Mouse (Mus musculus): ENCODE data around the gene Trpm8. TPM values are rescaled to one million over a fixed set of nuclear protein-coding genes. Genes with fewer than 3 reads are reported as not detected.
A peak's percentile ranks its signal among the peaks of the same experiment; 100 is the strongest.

Trpm8 gene
- polyA plus RNA-seq (2015; fragmentation: Nextera tagmentation; extraction: Ambion mirVana) = not detected in 2 replicates

- TF ChIP-seq CTCF (IDR thresholded peaks at IDR 0.05; ENCODE audit: low read depth) = peak; percentile 99
Observed at GRCm38 (mm10) chr1:88277098-88277817, at the start of gene Trpm8, which contains the start of gene Hjurp. TSS of gene Trpm8 (plus strand) at chr1:88277661. TSS of gene Hjurp (minus strand) at chr1:88277633.

GRCm38 (mm10) chr1:88228121-88228520 is 49.3 kb upstream of the Trpm8 start:
- 71% methylated on average over 7 of the region's 7 CpGs for WGBS
- ATAC-seq (replicated peaks; ENCODE audit: low FRiP score, low read depth) (no peak), DNase-seq (ENCODE audit: low spot score) (no peak)

More at GRCm38 (mm10) chr1:88277098-88277817, at the start of gene Trpm8, which contains the start of gene Hjurp:
- Histone ChIP-seq H3K27ac (peak within 1 kb of the TSS; percentile 76), H3K4me2 (ENCODE audit: low read length) (peak within 1 kb of the TSS; percentile 63), H3K4me1 (replicated peaks; ENCODE audit: insufficient read depth, low read length) (peaks cover 16% of the 10 kb centered on the region), H3K9me3 (replicated peaks; ENCODE audit: low read length) (no peaks in the 10 kb centered on the region), H3K4me3 (replicated peaks; ENCODE audit: low read depth, low read length) (peak within 1 kb of the TSS; percentile 69), H3K36me3 (ENCODE audit: insufficient read depth, low read length) (peaks cover 22% of the 10 kb centered on the region), H3K9ac (ENCODE audit: low read depth, low read length) (peak within 1 kb of the TSS; percentile 76), H3K27me3 (ENCODE audit: insufficient read depth, low read length) (no peaks in the 10 kb centered on the region)
- peak; percentile 100 for DNase-seq (ENCODE audit: low spot score)
- ATAC-seq (replicated peaks; ENCODE audit: low FRiP score, low read depth) = peak; percentile 97
- WGBS = 1% methylated on average over 50 of the region's 50 CpGs

GRCm38 (mm10) chr1:88229566-88229965 is 47.9 kb upstream of the Trpm8 start:
- Histone ChIP-seq H3K9me3 (replicated peaks; ENCODE audit: low read length) (peaks cover 55% of the 10 kb centered on the region; the same call in 1 of the 2 replicates), H3K36me3 (ENCODE audit: insufficient read depth, low read length) (no peaks in the 10 kb centered on the region), H3K27ac (no peak overlapping the region), H3K4me2 (ENCODE audit: low read length) (no peak overlapping the region), H3K4me3 (replicated peaks; ENCODE audit: low read depth, low read length) (no peak overlapping the region), H3K9ac (ENCODE audit: low read depth, low read length) (no peak overlapping the region), H3K27me3 (ENCODE audit: insufficient read depth, low read length) (no peaks in the 10 kb centered on the region), H3K4me1 (replicated peaks; ENCODE audit: insufficient read depth, low read length) (no peaks in the 10 kb centered on the region)
- 0 out of 2 replicates have a peak, but pooled peaks have one; percentile 4 for ATAC-seq (replicated peaks; ENCODE audit: low FRiP score, low read depth)
- WGBS = 81% methylated on average over 3 of the region's 3 CpGs
- DNase-seq (ENCODE audit: low spot score) = no peak
- no peak for TF ChIP-seq CTCF (IDR thresholded peaks at IDR 0.05; ENCODE audit: low read depth)

More at GRCm38 (mm10) chr1:88228121-88228520, 49.3 kb upstream of the Trpm8 start:
- no peaks in the 10 kb centered on the region for H3K4me1 ChIP-seq (replicated peaks; ENCODE audit: insufficient read depth, low read length)
- no peak overlapping the region for H3K4me3 ChIP-seq (replicated peaks; ENCODE audit: low read depth, low read length)
- peaks cover 42% of the 10 kb centered on the region; the same call in 1 of the 2 replicates for H3K9me3 ChIP-seq (replicated peaks; ENCODE audit: low read length)
- no peak overlapping the region for H3K9ac ChIP-seq (ENCODE audit: low read depth, low read length)
- no peaks in the 10 kb centered on the region for H3K36me3 ChIP-seq (ENCODE audit: insufficient read depth, low read length)
- no peak for TF ChIP-seq CTCF (IDR thresholded peaks at IDR 0.05; ENCODE audit: low read depth)
- H3K27ac ChIP-seq = no peak overlapping the region
- no peak overlapping the region for H3K4me2 ChIP-seq (ENCODE audit: low read length)
- no peaks in the 10 kb centered on the region for H3K27me3 ChIP-seq (ENCODE audit: insufficient read depth, low read length)

GRCm38 (mm10) chr1:88229986-88230385 is 47.5 kb upstream of the Trpm8 start:
- Histone ChIP-seq H3K36me3 (ENCODE audit: insufficient read depth, low read length) (no peaks in the 10 kb centered on the region), H3K27ac (no peak overlapping the region), H3K4me1 (replicated peaks; ENCODE audit: insufficient read depth, low read length) (no peaks in the 10 kb centered on the region), H3K4me2 (ENCODE audit: low read length) (no peak overlapping the region), H3K9ac (ENCODE audit: low read depth, low read length) (no peak overlapping the region), H3K27me3 (ENCODE audit: insufficient read depth, low read length) (no peaks in the 10 kb centered on the region), H3K4me3 (replicated peaks; ENCODE audit: low read depth, low read length) (no peak overlapping the region), H3K9me3 (replicated peaks; ENCODE audit: low read length) (peaks cover 59% of the 10 kb centered on the region)
- TF ChIP-seq CTCF (IDR thresholded peaks at IDR 0.05; ENCODE audit: low read depth) = no peak
- no peak for DNase-seq (ENCODE audit: low spot score)
- ATAC-seq (replicated peaks; ENCODE audit: low FRiP score, low read depth) = 0 out of 2 replicates have a peak, but pooled peaks have one; percentile 0
- 84% methylated on average over 5 of the region's 5 CpGs for WGBS

DNA sequence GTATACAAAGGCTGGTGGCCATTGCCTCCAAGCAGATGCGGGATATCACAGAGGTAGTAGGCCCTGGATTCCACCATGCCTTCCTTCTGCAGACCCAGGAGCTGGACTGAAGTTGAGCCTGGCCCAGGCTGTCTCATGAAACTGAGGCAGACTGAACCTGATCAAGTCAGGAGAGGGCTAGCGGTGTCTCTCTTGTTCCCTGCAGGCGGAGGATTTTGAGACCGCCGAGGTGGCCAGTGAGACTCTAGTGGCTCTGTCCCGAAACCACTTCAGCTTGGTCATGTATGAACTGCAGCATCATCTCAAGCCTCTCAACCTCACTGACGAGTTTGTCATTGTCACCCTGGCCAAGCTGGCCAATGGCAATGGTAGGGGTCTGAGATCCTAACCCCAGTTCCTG is 47.0 kb upstream of the Trpm8 start:
- ATAC-seq (replicated peaks; ENCODE audit: low FRiP score, low read depth) (no peak), DNase-seq (ENCODE audit: low spot score) (no peak)
- Histone ChIP-seq H3K27ac (no peak overlapping the region), H3K27me3 (ENCODE audit: insufficient read depth, low read length) (no peaks in the 10 kb centered on the region), H3K4me3 (replicated peaks; ENCODE audit: low read depth, low read length) (no peak overlapping the region), H3K4me1 (replicated peaks; ENCODE audit: insufficient read depth, low read length) (no peaks in the 10 kb centered on the region), H3K9me3 (replicated peaks; ENCODE audit: low read length) (peaks cover 64% of the 10 kb centered on the region), H3K36me3 (ENCODE audit: insufficient read depth, low read length) (no peaks in the 10 kb centered on the region), H3K9ac (ENCODE audit: low read depth, low read length) (no peak overlapping the region), H3K4me2 (ENCODE audit: low read length) (no peak overlapping the region)
- no peak for TF ChIP-seq CTCF (IDR thresholded peaks at IDR 0.05; ENCODE audit: low read depth)
- WGBS = 72% methylated on average over 7 of the region's 7 CpGs

DNA sequence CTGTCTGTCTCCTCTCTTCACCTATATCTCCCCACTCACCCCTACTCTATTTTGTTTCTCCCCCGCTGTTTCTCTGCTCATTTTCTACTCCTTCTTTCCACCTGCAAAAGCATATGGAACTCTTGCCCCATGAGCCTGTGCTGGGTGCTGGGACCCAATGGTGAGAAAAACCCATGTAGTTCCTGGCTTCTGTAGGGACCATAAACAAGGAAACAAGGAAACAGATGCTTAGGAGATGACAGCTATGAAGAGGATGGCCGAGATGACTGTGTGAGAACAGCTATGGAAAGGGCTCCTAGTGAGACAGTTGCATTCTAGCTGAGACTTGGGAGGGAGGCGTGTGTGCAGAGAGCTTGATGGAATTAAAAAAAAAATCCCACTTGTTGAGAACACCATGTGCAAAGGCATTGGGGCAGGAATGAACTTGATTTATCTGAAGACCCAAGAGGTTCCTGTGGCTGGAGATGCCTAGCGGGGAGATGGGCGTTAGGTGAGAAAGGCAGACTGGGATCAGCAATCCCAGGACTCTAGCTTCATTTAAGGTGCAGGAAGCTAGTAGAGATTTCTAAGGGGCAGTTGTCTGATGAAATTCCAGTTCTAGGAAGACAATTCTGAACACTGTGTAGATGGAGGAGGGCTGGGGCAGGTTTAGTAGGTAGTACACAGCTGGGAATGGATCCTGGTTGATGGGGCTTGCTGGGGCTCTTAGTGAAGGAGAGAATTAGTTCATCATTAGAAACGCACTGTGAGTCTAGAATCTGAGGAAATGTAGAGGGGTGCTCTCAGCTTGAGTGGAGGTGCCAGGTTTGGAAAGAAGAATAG is 46.3 kb upstream of the Trpm8 start:
- 75% methylated on average over 6 of the region's 6 CpGs for WGBS
- no peak for ATAC-seq (replicated peaks; ENCODE audit: low FRiP score, low read depth)
- Histone ChIP-seq H3K36me3 (ENCODE audit: insufficient read depth, low read length) (no peaks in the 10 kb centered on the region), H3K4me1 (replicated peaks; ENCODE audit: insufficient read depth, low read length) (no peaks in the 10 kb centered on the region), H3K4me3 (replicated peaks; ENCODE audit: low read depth, low read length) (no peak overlapping the region), H3K9me3 (replicated peaks; ENCODE audit: low read length) (peaks cover 65% of the 10 kb centered on the region), H3K9ac (ENCODE audit: low read depth, low read length) (no peak overlapping the region), H3K27me3 (ENCODE audit: insufficient read depth, low read length) (no peaks in the 10 kb centered on the region), H3K27ac (no peak overlapping the region), H3K4me2 (ENCODE audit: low read length) (no peak overlapping the region)
- no peak for DNase-seq (ENCODE audit: low spot score)
- TF ChIP-seq CTCF (IDR thresholded peaks at IDR 0.05; ENCODE audit: low read depth) = no peak

Measured in kidney, postnatal 0 days (tissue).